Mouse (Mus musculus): ENCODE measurements at regions not wholly inside any gene's neighbourhood (a gene's known extent, or its start where the extent isn't known, plus 50 kb on each side); places are given as distances from the start of the nearest gene placed in this dataset.

- no peak for DNase-seq
- intact Hi-C loops (cut with DNase I), result no loop called here
These were observed 137.8 kb downstream of the Unc5cl start for GRCm38 (mm10) chr17:48592457-48592856.

GRCm38 (mm10) chr17:48595418-48595963 is 140.8 kb downstream of the Unc5cl start:
- intact Hi-C loops (cut with DNase I), result no loop called here
- no peak for DNase-seq

GRCm38 (mm10) chr17:48596406-48596805 is 141.7 kb downstream of the Unc5cl start:
- no peak for DNase-seq
- intact Hi-C loops (cut with DNase I), result no loop called here

GRCm38 (mm10) chr17:48597301-48597700 is 142.6 kb downstream of the Unc5cl start:
- no peak for DNase-seq
- intact Hi-C loops (cut with DNase I), result no loop called here

- intact Hi-C loops (cut with DNase I), result no loop called here
- no peak for DNase-seq
These were observed 143.9 kb downstream of the Unc5cl start for GRCm38 (mm10) chr17:48598471-48599141.

- intact Hi-C loops (cut with DNase I), result loop anchor here (5.0 kb wide), 2 partner anchors 63 to 328 kb away; no protein-coding TSS in a partner anchor
- DNase-seq, result no peak
These were observed 145.5 kb downstream of the Unc5cl start for GRCm38 (mm10) chr17:48600176-48600575.

- peak in 1 of 2 experiments; percentile 12 for DNase-seq
- intact Hi-C loops (cut with DNase I), result loop anchor here (2.0 to 5.0 kb wide), 4 partner anchors 65 to 330 kb away; no protein-coding TSS in a partner anchor
These were observed 147.9 kb downstream of the Unc5cl start for GRCm38 (mm10) chr17:48602554-48602953.

- intact Hi-C loops (cut with DNase I), result no loop called here
- DNase-seq, result no peak
These were observed 152.1 kb downstream of the Unc5cl start for GRCm38 (mm10) chr17:48606767-48607166.

- no peak for DNase-seq
- intact Hi-C loops (cut with DNase I), result no loop called here
These were observed 153.6 kb downstream of the Unc5cl start for GRCm38 (mm10) chr17:48608315-48608714.

GRCm38 (mm10) chr17:48610107-48610506 is 155.4 kb downstream of the Unc5cl start:
- intact Hi-C loops (cut with DNase I), result no loop called here
- DNase-seq, result no peak

GRCm38 (mm10) chr17:48610806-48611205 is 156.1 kb downstream of the Unc5cl start:
- no peak for DNase-seq
- intact Hi-C loops (cut with DNase I), result no loop called here

- no peak for DNase-seq
- intact Hi-C loops (cut with DNase I), result no loop called here
These were observed 158.8 kb downstream of the Unc5cl start for GRCm38 (mm10) chr17:48613491-48613890.

GRCm38 (mm10) chr17:48615248-48615647 is 160.5 kb downstream of the Unc5cl start:
- intact Hi-C loops (cut with DNase I), result no loop called here
- no peak for DNase-seq

GRCm38 (mm10) chr17:48616205-48616604 is 161.5 kb downstream of the Unc5cl start:
- intact Hi-C loops (cut with DNase I), result no loop called here
- DNase-seq, result no peak

GRCm38 (mm10) chr17:48620896-48621295 is 166.2 kb downstream of the Unc5cl start:
- intact Hi-C loops (cut with DNase I), result no loop called here

GRCm38 (mm10) chr17:48621676-48622075 is 167.0 kb downstream of the Unc5cl start:
- no peak for DNase-seq
- intact Hi-C loops (cut with DNase I), result no loop called here

More at GRCm38 (mm10) chr17:48620896-48621295, 166.2 kb downstream of the Unc5cl start:
- DNase-seq, result no peak

- no peak for DNase-seq
- intact Hi-C loops (cut with DNase I), result no loop called here
These were observed 170.2 kb downstream of the Unc5cl start for GRCm38 (mm10) chr17:48624937-48625336.

- intact Hi-C loops (cut with DNase I), result no loop called here
- DNase-seq, result no peak
These were observed 171.3 kb downstream of the Unc5cl start for GRCm38 (mm10) chr17:48625971-48626370.

- no peak for DNase-seq
- intact Hi-C loops (cut with DNase I), result no loop called here
These were observed 184.9 kb downstream of the Unc5cl start for GRCm38 (mm10) chr17:48639611-48640010.

- no peak for DNase-seq
- intact Hi-C loops (cut with DNase I), result no loop called here
These were observed 188.9 kb downstream of the Unc5cl start for GRCm38 (mm10) chr17:48643533-48644019.

GRCm38 (mm10) chr17:48645056-48645455 is 190.4 kb downstream of the Unc5cl start:
- intact Hi-C loops (cut with DNase I), result no loop called here
- no peak for DNase-seq

- intact Hi-C loops (cut with DNase I), result no loop called here
- no peak for DNase-seq
These were observed 192.0 kb downstream of the Unc5cl start for GRCm38 (mm10) chr17:48646626-48647195.
